Mouse (Mus musculus) embryonic facial prominence, embryonic 13.5 days (tissue): ENCODE measurements around the gene Ifnar2. TPM values are rescaled to one million over a fixed set of nuclear protein-coding genes. Genes with fewer than 3 reads are reported as not detected.

Experiments used
- ATAC-seq: fragments of 200-750 bp; cut with Nextera tagmentation; 2 replicates; pipeline ENCODE4 v1.8.0; 2017; ENCODE audit warnings: low read depth; ENCODE audit not compliant: insufficient number of reproducible peaks, insufficient read depth, low FRiP score, low TSS enrichment
- H3K27ac ChIP-seq: fragments of 300-500 bp; sonication (generic); 2 replicates; pipeline ENCODE4 v1.5.1; 2015; ENCODE audit warnings: moderate library complexity, mild to moderate bottlenecking, inconsistent platforms
- H3K27me3 ChIP-seq: fragments of 300-500 bp; sonication (generic); 2 replicates; pipeline ENCODE4 v1.6.1; 2015; ENCODE audit warnings: mild to moderate bottlenecking, inconsistent platforms
- H3K36me3 ChIP-seq: fragments of 300-500 bp; sonication (generic); 2 replicates; pipeline ENCODE4 v1.6.1; 2015; ENCODE audit warnings: mild to moderate bottlenecking, inconsistent platforms
- H3K4me1 ChIP-seq: fragments of 300-500 bp; sonication (generic); 2 replicates; pipeline ENCODE4 v1.6.1; 2015; ENCODE audit warnings: inconsistent platforms
- H3K4me2 ChIP-seq: fragments of 300-500 bp; sonication (generic); 2 replicates; pipeline ENCODE4 v1.6.1; 2015; ENCODE audit warnings: moderate library complexity, mild to moderate bottlenecking, inconsistent platforms
- H3K4me3 ChIP-seq: fragments of 300-500 bp; sonication (generic); 2 replicates; pipeline ENCODE4 v1.5.1; 2015; ENCODE audit warnings: mild to moderate bottlenecking, inconsistent platforms
- H3K9ac ChIP-seq: fragments of 300-500 bp; sonication (generic); 2 replicates; pipeline ENCODE4 v1.6.1; 2015; ENCODE audit warnings: mild to moderate bottlenecking, inconsistent platforms
- H3K9me3 ChIP-seq: fragments of 300-500 bp; sonication (generic); 2 replicates; pipeline ENCODE4 v1.6.1; 2016; ENCODE audit warnings: inconsistent platforms
- WGBS: fragments of 180-500 bp; shearing (Covaris S2); methylation state at CpG from one replicate; pipeline ENCODE4 v1.1.7; 2015; ENCODE audit warnings: mixed read lengths; 5-methylcytosine and 5-hydroxymethylcytosine counted together
- polyA plus RNA-seq: library from polyadenylated mRNA; unstranded; fragments of >200 nt; fragmentation: Nextera tagmentation; extraction: Ambion mirVana; gene quantifications from 2 replicates; pipeline ENCODE4 v1.2.1, GENCODE M21; 2015

Gene Ifnar2
- polyA plus RNA-seq, 1 experiment from 2014 or later = 55.6 TPM

- no peak for ATAC-seq
- WGBS = 76% methylated on average over 14 of the region's 14 CpGs
- Histone ChIP-seq H3K4me1 (0 out of 2 replicates have a peak, but pooled peaks cover 10% of the 10 kb centered on the region), H3K27me3 (peaks cover 37% of the 10 kb centered on the region), H3K27ac (no peak overlapping the region), H3K9me3 (no peaks in the 10 kb centered on the region), H3K36me3 (no peaks in the 10 kb centered on the region), H3K4me3 (no peak overlapping the region), H3K9ac (no peak overlapping the region), H3K4me2 (no peak overlapping the region)
Measured at GRCm38 (mm10) chr16:91348264-91348565, 24.4 kb upstream of the Ifnar2 start.

GRCm38 (mm10) chr16:91348588-91349330, 23.8 kb upstream of the Ifnar2 start:
- Histone ChIP-seq H3K27ac (no peak overlapping the region), H3K4me1 (0 out of 2 replicates have a peak, but pooled peaks cover 10% of the 10 kb centered on the region), H3K9me3 (no peaks in the 10 kb centered on the region), H3K9ac (no peak overlapping the region), H3K36me3 (no peaks in the 10 kb centered on the region), H3K4me3 (no peak overlapping the region), H3K4me2 (no peak overlapping the region), H3K27me3 (peaks cover 42% of the 10 kb centered on the region)
- 70% methylated on average over 28 of the region's 28 CpGs for WGBS
- ATAC-seq = no peak

- Histone ChIP-seq H3K36me3 (no peaks in the 10 kb centered on the region), H3K4me1 (0 out of 2 replicates have a peak, but pooled peaks cover 10% of the 10 kb centered on the region), H3K9ac (no peak overlapping the region), H3K9me3 (no peaks in the 10 kb centered on the region), H3K27me3 (peaks cover 49% of the 10 kb centered on the region), H3K4me2 (no peak overlapping the region), H3K27ac (no peak overlapping the region), H3K4me3 (no peak overlapping the region)
- WGBS = 4% methylated on average over 7 of the region's 7 CpGs
- no peak for ATAC-seq
Measured at GRCm38 (mm10) chr16:91352084-91352562, 20.5 kb upstream of the Ifnar2 start.

- peaks cover 49% of the 10 kb centered on the region for H3K27me3 ChIP-seq
- no peak overlapping the region for H3K9ac ChIP-seq
- no peaks in the 10 kb centered on the region for H3K9me3 ChIP-seq
- no peak for ATAC-seq
- WGBS = 62% methylated on average over 7 of the region's 7 CpGs
- H3K4me1 ChIP-seq = 0 out of 2 replicates have a peak, but pooled peaks cover 10% of the 10 kb centered on the region
- no peak overlapping the region for H3K27ac ChIP-seq
- H3K4me2 ChIP-seq = no peak overlapping the region
- no peak overlapping the region for H3K4me3 ChIP-seq
- no peaks in the 10 kb centered on the region for H3K36me3 ChIP-seq
Measured at GRCm38 (mm10) chr16:91352749-91353148, 19.8 kb upstream of the Ifnar2 start.

GRCm38 (mm10) chr16:91353177-91353576, 19.4 kb upstream of the Ifnar2 start:
- H3K27me3 ChIP-seq = peaks cover 49% of the 10 kb centered on the region
- H3K36me3 ChIP-seq = no peaks in the 10 kb centered on the region
- no peak overlapping the region for H3K4me2 ChIP-seq
- H3K4me3 ChIP-seq = no peak overlapping the region
- 0 out of 2 replicates have a peak, but pooled peaks cover 7% of the 10 kb centered on the region for H3K4me1 ChIP-seq
- H3K9me3 ChIP-seq = no peaks in the 10 kb centered on the region
- no peak overlapping the region for H3K27ac ChIP-seq
- H3K9ac ChIP-seq = no peak overlapping the region
- WGBS = 77% methylated on average over 6 of the region's 6 CpGs
- no peak for ATAC-seq

GRCm38 (mm10) chr16:91353638-91354037, 18.9 kb upstream of the Ifnar2 start:
- no peaks in the 10 kb centered on the region for H3K36me3 ChIP-seq
- ATAC-seq = no peak
- peaks cover 49% of the 10 kb centered on the region for H3K27me3 ChIP-seq
- no peak overlapping the region for H3K9ac ChIP-seq
- H3K27ac ChIP-seq = no peak overlapping the region
- no peak overlapping the region for H3K4me3 ChIP-seq
- no peaks in the 10 kb centered on the region for H3K9me3 ChIP-seq
- 72% methylated on average over 5 of the region's 5 CpGs for WGBS
- H3K4me1 ChIP-seq = 0 out of 2 replicates have a peak, but pooled peaks cover 3% of the 10 kb centered on the region
- no peak overlapping the region for H3K4me2 ChIP-seq

- no peak for ATAC-seq
- Histone ChIP-seq H3K36me3 (no peaks in the 10 kb centered on the region), H3K9ac (no peak overlapping the region), H3K4me2 (no peak overlapping the region), H3K27me3 (peaks cover 49% of the 10 kb centered on the region), H3K27ac (no peak overlapping the region), H3K4me3 (no peak overlapping the region), H3K9me3 (no peaks in the 10 kb centered on the region), H3K4me1 (peaks cover 6% of the 10 kb centered on the region; the same call in 1 of the 2 replicates)
- WGBS = 71% methylated on average over 4 of the region's 4 CpGs
Measured at GRCm38 (mm10) chr16:91354599-91354998, 18.0 kb upstream of the Ifnar2 start.

GRCm38 (mm10) chr16:91355160-91355559, 17.4 kb upstream of the Ifnar2 start:
- H3K36me3 ChIP-seq = no peaks in the 10 kb centered on the region
- no peak for ATAC-seq
- H3K27ac ChIP-seq = no peak overlapping the region
- peaks cover 49% of the 10 kb centered on the region for H3K27me3 ChIP-seq
- H3K4me3 ChIP-seq = no peak overlapping the region
- 68% methylated on average over 12 of the region's 12 CpGs for WGBS
- H3K4me2 ChIP-seq = no peak overlapping the region
- H3K9me3 ChIP-seq = no peaks in the 10 kb centered on the region
- peaks cover 7% of the 10 kb centered on the region; the same call in 1 of the 2 replicates for H3K4me1 ChIP-seq
- H3K9ac ChIP-seq = no peak overlapping the region

- Histone ChIP-seq H3K9me3 (no peaks in the 10 kb centered on the region), H3K9ac (no peak overlapping the region), H3K4me1 (peaks cover 8% of the 10 kb centered on the region), H3K27me3 (peaks cover 35% of the 10 kb centered on the region), H3K4me2 (no peak overlapping the region), H3K4me3 (no peak overlapping the region), H3K27ac (no peak overlapping the region), H3K36me3 (no peaks in the 10 kb centered on the region)
- 75% methylated on average over 10 of the region's 10 CpGs for WGBS
- no peak for ATAC-seq
Measured at GRCm38 (mm10) chr16:91356760-91357525, 15.6 kb upstream of the Ifnar2 start.

- no peak for ATAC-seq
- Histone ChIP-seq H3K9me3 (no peaks in the 10 kb centered on the region), H3K27ac (no peak overlapping the region), H3K27me3 (peaks cover 31% of the 10 kb centered on the region), H3K4me2 (no peak overlapping the region), H3K4me1 (peaks cover 12% of the 10 kb centered on the region), H3K4me3 (no peak overlapping the region), H3K9ac (no peak overlapping the region), H3K36me3 (no peaks in the 10 kb centered on the region)
- 54% methylated on average over 10 of the region's 10 CpGs for WGBS
Measured at GRCm38 (mm10) chr16:91357526-91357900, 15.1 kb upstream of the Ifnar2 start.

GRCm38 (mm10) chr16:91358555-91358954, 14.0 kb upstream of the Ifnar2 start:
- no peaks in the 10 kb centered on the region for H3K36me3 ChIP-seq
- H3K27ac ChIP-seq = no peak overlapping the region
- peaks cover 21% of the 10 kb centered on the region for H3K27me3 ChIP-seq
- H3K4me3 ChIP-seq = no peak overlapping the region
- no peak overlapping the region for H3K9ac ChIP-seq
- H3K9me3 ChIP-seq = no peaks in the 10 kb centered on the region
- WGBS = 38% methylated on average over 8 of the region's 8 CpGs
- H3K4me2 ChIP-seq = no peak overlapping the region
- ATAC-seq = no peak
- peaks cover 20% of the 10 kb centered on the region for H3K4me1 ChIP-seq

- Histone ChIP-seq H3K27me3 (peaks cover 14% of the 10 kb centered on the region), H3K4me3 (no peak overlapping the region), H3K27ac (no peak overlapping the region), H3K4me1 (peaks cover 20% of the 10 kb centered on the region), H3K9me3 (no peaks in the 10 kb centered on the region), H3K9ac (no peak overlapping the region), H3K4me2 (no peak overlapping the region), H3K36me3 (no peaks in the 10 kb centered on the region)
- 77% methylated on average over 13 of the region's 13 CpGs for WGBS
- ATAC-seq = no peak
Measured at GRCm38 (mm10) chr16:91359531-91359930, 13.1 kb upstream of the Ifnar2 start.
